Mouse (Mus musculus): Measurements from ENCODE around the gene Apopt1. TPM values are rescaled to one million over a fixed set of nuclear protein-coding genes. Genes with fewer than 3 reads are reported as not detected.

Gene Apopt1
- polyA plus RNA-seq, 1 experiment from 2014 or later, result 25.8 TPM

DNA sequence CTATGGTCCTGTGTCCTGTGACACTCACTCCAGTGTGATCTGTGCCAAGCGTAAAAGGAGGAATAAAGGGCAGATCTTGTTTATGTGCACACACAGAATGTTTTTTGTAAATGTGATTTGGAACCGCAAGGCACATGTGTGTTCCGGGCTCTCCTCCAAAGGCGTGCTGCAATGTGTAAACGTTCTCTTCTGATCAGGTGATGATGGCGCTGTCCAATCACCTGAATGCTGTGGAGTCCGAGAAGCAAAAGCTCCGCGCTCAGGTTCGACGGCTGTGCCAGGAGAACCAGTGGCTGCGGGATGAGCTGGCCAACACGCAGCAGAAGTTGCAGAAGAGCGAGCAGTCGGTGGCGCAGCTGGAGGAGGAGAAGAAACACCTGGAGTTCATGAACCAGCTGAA lies 61.1 kb downstream of the Apopt1 start:
- H3K4me3 ChIP-seq (ENCODE audit: inconsistent target), result no peak overlapping the region
- 95% methylated on average over 16 of the region's 16 CpGs for WGBS (ENCODE audit: missing documents)
- H3K27ac ChIP-seq, result no peak overlapping the region
- peaks cover 74% of the 10 kb centered on the region for H3K79me2 ChIP-seq (ENCODE audit: inconsistent target)
- peaks cover 73% of the 10 kb centered on the region for H3K36me3 ChIP-seq (ENCODE audit: inconsistent target)

DNA sequence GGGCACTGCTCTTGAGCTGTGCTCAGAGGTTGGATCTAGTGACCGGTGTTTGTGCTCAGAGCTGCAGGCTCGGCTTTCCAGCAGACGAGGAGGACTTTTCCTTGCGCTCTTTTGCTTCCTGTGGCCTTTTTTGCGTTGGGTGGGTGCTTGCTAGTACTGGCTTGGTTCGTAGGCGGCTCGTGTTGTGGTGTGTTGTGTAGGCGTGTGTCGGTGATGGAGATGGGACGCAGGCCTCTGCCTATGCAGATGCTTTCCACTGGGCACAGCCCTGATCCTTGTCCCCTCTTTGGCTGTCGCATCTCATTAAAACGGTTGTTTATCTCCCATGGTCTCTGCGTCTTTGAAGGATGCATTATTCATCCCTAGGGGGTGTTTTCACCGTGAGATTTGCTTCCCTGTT lies 61.8 kb downstream of the Apopt1 start:
- no peak overlapping the region for H3K4me3 ChIP-seq (ENCODE audit: inconsistent target)
- WGBS (ENCODE audit: missing documents), result 94% methylated on average over 15 of the region's 15 CpGs

DNA sequence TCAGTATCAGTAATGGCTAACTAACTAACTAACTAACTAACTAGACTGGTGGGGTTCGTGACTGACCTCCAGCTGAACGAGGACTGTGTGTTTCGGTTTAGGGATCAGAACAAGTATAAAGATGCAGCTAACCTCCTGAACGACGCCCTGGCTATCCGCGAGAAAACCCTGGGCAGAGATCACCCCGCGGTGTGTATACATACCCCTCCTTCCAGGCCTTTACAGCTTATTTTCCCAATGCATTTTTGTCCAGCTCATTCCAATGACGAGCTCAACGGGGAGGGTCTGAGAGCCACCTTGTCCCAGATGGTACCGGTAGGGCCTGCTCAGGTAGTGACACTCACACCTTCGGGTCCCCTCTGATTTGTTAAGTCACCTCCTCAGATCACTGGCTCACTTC lies 64.9 kb downstream of the Apopt1 start:
- H3K79me2 ChIP-seq (ENCODE audit: inconsistent target), result peaks cover 37% of the 10 kb centered on the region; the same call in 1 of the 2 replicates
- H3K4me3 ChIP-seq (ENCODE audit: inconsistent target), result no peak overlapping the region
- WGBS (ENCODE audit: missing documents), result 97% methylated on average over 13 of the region's 13 CpGs
- H3K27ac ChIP-seq, result no peak overlapping the region
- H3K36me3 ChIP-seq (ENCODE audit: inconsistent target), result peaks cover 95% of the 10 kb centered on the region

More for the DNA sequence above, 61.8 kb downstream of the Apopt1 start:
- Histone ChIP-seq H3K27ac (no peak overlapping the region), H3K79me2 (ENCODE audit: inconsistent target) (peaks cover 67% of the 10 kb centered on the region), H3K36me3 (ENCODE audit: inconsistent target) (peaks cover 80% of the 10 kb centered on the region)

DNA sequence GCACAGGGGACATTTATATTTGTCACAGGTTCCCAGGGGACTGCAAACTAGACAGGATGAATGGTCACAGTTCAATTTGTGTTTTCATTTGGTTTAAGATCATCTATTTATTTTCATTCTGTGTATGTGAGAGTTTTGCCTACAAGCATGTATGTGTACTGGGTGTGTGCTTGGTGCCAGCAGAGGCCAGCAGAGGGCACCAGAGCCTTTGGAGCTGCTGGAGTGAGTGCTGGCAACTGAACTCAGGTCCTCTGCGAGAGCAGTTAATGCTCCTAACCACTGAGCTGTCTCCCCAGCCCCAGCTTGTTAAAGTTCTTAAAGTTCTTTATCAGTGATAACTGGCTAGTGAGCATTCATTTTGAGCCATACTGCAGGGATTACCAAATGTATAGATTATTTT lies 66.5 kb downstream of the Apopt1 start:
- Histone ChIP-seq H3K27ac (no peak overlapping the region), H3K4me3 (ENCODE audit: inconsistent target) (no peak overlapping the region), H3K36me3 (ENCODE audit: inconsistent target) (peaks cover 89% of the 10 kb centered on the region), H3K79me2 (ENCODE audit: inconsistent target) (peaks cover 20% of the 10 kb centered on the region; the same call in 1 of the 2 replicates)
- WGBS (ENCODE audit: missing documents), result 90% methylated on average over 1 of the region's 1 CpGs

DNA sequence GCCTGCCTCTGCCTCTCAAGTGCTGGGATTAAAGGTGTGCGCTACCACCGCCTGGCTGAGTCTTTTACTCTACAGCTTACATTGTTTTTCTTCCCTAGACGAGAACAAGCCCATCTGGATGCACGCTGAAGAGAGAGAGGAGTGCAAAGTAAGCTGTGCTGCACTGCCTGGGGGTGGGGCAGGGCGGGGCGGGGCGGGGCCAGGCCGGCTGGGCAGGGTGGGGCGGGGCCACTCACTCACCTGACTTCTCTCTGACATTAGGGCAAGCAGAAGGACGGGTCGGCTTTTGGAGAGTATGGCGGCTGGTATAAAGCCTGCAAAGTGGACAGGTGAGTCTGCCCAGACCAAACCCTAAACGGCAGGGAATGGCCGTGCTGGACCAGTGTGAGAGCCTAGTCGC lies 72.1 kb downstream of the Apopt1 start:
- Histone ChIP-seq H3K79me2 (ENCODE audit: inconsistent target) (no peaks in the 10 kb centered on the region; the same call in 1 of the 2 replicates), H3K36me3 (ENCODE audit: inconsistent target) (peaks cover 85% of the 10 kb centered on the region), H3K27ac (no peak overlapping the region), H3K4me3 (ENCODE audit: inconsistent target) (no peak overlapping the region)
- WGBS (ENCODE audit: missing documents), result 88% methylated on average over 15 of the region's 15 CpGs

GRCm38 (mm10) chr12:111787015-111787414 lies 74.0 kb downstream of the Apopt1 start:
- WGBS (ENCODE audit: missing documents), result 91% methylated on average over 4 of the region's 6 CpGs
- no peak overlapping the region for H3K27ac ChIP-seq
- peaks cover 83% of the 10 kb centered on the region for H3K36me3 ChIP-seq (ENCODE audit: inconsistent target)
- no peaks in the 10 kb centered on the region; the same call in 1 of the 2 replicates for H3K79me2 ChIP-seq (ENCODE audit: inconsistent target)
- no peak overlapping the region for H3K4me3 ChIP-seq (ENCODE audit: inconsistent target)

DNA sequence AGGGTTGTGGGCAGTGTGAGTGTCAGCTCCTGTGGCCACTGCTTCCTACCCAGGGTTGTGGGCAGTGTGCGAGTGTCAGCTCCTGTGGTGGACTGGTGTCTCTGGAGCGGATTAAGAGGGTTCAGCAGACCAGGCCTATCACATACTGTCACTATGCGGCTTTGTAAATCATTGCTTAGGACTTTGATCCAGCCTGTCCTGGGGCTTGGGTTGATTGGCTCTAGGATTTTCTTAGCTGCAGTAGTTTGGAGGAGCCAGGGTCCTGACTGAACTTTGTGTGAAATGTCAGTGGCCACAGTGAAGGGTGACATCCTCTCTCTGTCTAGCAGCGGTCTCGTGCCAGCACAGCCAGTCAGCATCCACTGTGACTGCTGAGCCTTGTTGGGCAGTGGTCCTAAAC lies 77.0 kb downstream of the Apopt1 start:
- Histone ChIP-seq H3K4me3 (ENCODE audit: inconsistent target) (no peak overlapping the region), H3K36me3 (ENCODE audit: inconsistent target) (peaks cover 90% of the 10 kb centered on the region), H3K27ac (no peak overlapping the region), H3K79me2 (ENCODE audit: inconsistent target) (no peaks in the 10 kb centered on the region; the same call in 1 of the 2 replicates)
- WGBS (ENCODE audit: missing documents), result 99% methylated on average over 5 of the region's 5 CpGs

GRCm38 (mm10) chr12:111790631-111791030 lies 77.6 kb downstream of the Apopt1 start:
- H3K4me3 ChIP-seq (ENCODE audit: inconsistent target), result no peak overlapping the region
- H3K79me2 ChIP-seq (ENCODE audit: inconsistent target), result no peaks in the 10 kb centered on the region; the same call in 1 of the 2 replicates
- WGBS (ENCODE audit: missing documents), result 93% methylated on average over 7 of the region's 7 CpGs
- H3K36me3 ChIP-seq (ENCODE audit: inconsistent target), result peaks cover 90% of the 10 kb centered on the region
- H3K27ac ChIP-seq, result no peak overlapping the region

DNA sequence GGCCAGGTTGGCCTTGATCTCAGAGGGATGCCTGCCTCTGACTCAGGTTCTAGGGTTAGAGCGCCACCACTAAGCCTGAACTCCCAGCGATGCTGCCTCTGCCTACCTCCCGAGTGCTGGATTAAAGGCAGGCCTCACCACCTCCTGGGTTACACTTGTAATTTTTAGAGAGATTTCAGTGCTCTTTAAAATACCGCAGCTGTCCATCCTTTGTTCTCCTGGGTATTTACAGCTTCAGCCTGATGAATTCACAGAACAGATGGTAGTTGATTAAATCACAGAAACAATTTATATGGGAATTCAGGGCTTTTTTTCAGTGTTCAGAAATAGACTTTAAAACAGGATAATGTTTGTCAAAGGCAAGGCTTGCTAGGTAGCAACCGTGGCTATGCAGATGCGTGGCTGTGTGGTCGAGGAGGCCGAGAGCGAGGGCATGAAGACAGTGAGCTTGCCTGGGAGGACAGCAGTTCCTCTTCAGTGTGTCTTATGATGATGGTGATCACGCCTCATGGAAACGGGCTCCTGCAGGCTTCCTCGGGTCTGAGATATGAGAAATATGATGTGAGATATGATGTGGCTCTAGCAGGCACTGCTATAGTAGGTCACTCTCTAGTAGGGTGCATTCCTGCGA lies 78.5 kb downstream of the Apopt1 start:
- Histone ChIP-seq H3K4me3 (ENCODE audit: inconsistent target) (no peak overlapping the region), H3K27ac (no peak overlapping the region), H3K79me2 (ENCODE audit: inconsistent target) (no peaks in the 10 kb centered on the region; the same call in 1 of the 2 replicates), H3K36me3 (ENCODE audit: inconsistent target) (peaks cover 85% of the 10 kb centered on the region)
- 94% methylated on average over 13 of the region's 13 CpGs for WGBS (ENCODE audit: missing documents)

- no peak overlapping the region for H3K4me3 ChIP-seq (ENCODE audit: inconsistent target)
- H3K27ac ChIP-seq, result no peak overlapping the region
- no peaks in the 10 kb centered on the region; the same call in 1 of the 2 replicates for H3K79me2 ChIP-seq (ENCODE audit: inconsistent target)
- WGBS (ENCODE audit: missing documents), result 89% methylated on average over 14 of the region's 22 CpGs
- H3K36me3 ChIP-seq (ENCODE audit: inconsistent target), result peaks cover 82% of the 10 kb centered on the region
These were observed 81.0 kb downstream of the Apopt1 start for GRCm38 (mm10) chr12:111794102-111794501.

DNA sequence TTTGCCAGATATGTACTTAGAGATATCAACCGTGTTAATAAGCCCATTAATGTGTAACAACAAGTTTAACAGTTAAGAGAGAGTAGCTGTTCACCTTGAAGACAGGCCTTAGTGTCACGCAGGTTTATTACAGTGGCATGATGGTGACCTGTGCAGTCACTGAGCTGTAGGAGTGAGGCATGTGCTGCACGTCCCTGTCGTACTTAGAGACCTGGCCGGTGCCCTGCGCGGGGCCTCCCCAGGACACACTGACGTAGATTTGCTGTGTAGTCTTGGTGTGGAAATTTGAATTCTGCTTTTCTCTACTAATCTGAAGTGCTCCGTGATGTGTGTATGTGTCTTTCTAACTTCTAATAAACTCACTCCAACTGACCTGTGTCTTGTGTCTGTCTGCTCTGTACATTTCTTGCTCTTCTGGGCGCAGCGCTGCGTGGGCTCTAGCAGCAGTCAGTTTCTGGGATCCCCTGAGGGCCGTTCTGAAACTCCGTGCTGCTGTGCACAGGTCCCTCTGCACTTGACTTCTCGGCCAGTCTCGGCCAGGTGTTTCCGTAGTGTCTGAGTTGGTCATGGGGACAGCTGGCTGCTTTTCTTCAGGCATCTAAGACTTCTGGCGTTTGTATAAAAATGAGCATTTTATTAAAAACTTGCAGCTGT lies 81.6 kb downstream of the Apopt1 start:
- 96% methylated on average over 16 of the region's 18 CpGs for WGBS (ENCODE audit: missing documents)
- H3K79me2 ChIP-seq (ENCODE audit: inconsistent target), result no peaks in the 10 kb centered on the region; the same call in 1 of the 2 replicates
- H3K36me3 ChIP-seq (ENCODE audit: inconsistent target), result peaks cover 81% of the 10 kb centered on the region
- no peak overlapping the region for H3K27ac ChIP-seq
- no peak overlapping the region for H3K4me3 ChIP-seq (ENCODE audit: inconsistent target)

GRCm38 (mm10) chr12:111795180-111795895 lies 82.3 kb downstream of the Apopt1 start:
- H3K4me3 ChIP-seq (ENCODE audit: inconsistent target), result no peak overlapping the region
- WGBS (ENCODE audit: missing documents), result 96% methylated on average over 28 of the region's 28 CpGs
- H3K36me3 ChIP-seq (ENCODE audit: inconsistent target), result peaks cover 79% of the 10 kb centered on the region
- no peak overlapping the region for H3K27ac ChIP-seq
- no peaks in the 10 kb centered on the region; the same call in 1 of the 2 replicates for H3K79me2 ChIP-seq (ENCODE audit: inconsistent target)

DNA sequence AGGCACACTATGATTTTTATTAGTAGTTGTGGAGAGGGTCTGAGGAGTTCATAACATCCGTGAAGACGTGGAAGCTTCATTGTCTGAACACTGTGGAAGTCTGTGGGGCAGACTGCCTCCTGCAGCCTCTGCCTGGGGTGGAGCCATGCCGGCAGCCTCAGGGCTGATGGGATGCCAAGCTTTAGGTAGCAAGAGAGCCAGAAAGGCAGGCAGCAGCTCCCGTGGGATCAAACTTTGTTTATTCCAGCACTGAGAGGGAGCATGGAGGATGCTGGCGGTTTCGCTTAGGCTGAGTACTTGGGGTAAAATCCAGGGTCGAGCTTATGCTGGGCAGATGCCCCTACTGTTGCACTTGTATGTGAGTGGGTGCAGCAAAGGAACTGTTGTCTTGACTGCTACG lies 84.2 kb downstream of the Apopt1 start:
- peaks cover 81% of the 10 kb centered on the region for H3K36me3 ChIP-seq (ENCODE audit: inconsistent target)
- WGBS (ENCODE audit: missing documents), result 93% methylated on average over 8 of the region's 8 CpGs
- no peaks in the 10 kb centered on the region; the same call in 1 of the 2 replicates for H3K79me2 ChIP-seq (ENCODE audit: inconsistent target)
- H3K4me3 ChIP-seq (ENCODE audit: inconsistent target), result no peak overlapping the region
- no peak overlapping the region for H3K27ac ChIP-seq

DNA sequence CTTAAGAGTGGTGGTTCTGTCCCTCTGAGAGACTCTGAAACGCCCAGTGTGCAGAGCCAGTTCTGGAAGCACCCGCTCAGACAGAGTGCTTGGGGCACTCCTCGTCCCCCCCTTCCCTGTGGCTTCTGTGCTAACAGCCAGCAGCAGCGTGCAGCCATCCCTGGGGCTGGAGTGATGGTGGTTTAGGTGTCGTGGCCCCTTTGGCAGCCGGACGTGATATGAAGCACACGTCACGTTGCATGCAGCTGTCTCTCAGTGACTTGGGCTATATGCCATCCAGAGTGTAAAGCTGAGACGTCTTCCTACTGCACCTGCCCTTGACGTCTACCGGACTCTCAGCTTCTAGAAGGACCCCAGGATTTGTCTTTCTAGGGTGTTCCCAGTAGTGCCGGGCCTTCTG lies 85.4 kb downstream of the Apopt1 start:
- WGBS (ENCODE audit: missing documents), result 94% methylated on average over 13 of the region's 13 CpGs
- peaks cover 82% of the 10 kb centered on the region for H3K36me3 ChIP-seq (ENCODE audit: inconsistent target)

More for the DNA sequence above, 85.4 kb downstream of the Apopt1 start:
- H3K27ac ChIP-seq, result no peak overlapping the region
- no peaks in the 10 kb centered on the region; the same call in 1 of the 2 replicates for H3K79me2 ChIP-seq (ENCODE audit: inconsistent target)
- no peak overlapping the region for H3K4me3 ChIP-seq (ENCODE audit: inconsistent target)

All from macrophage (primary cell).